Mouse (Mus musculus) brain, embryonic 18.5 days (tissue): ENCODE results near the gene Dlx4.

Experiments
- DNase-seq: peaks from one replicate; pipeline ENCODE4 v3.0.0-alpha.2; 2012; ENCODE audit warnings: low read depth, low spot score

Dlx4 gene

GRCm38 (mm10) chr11:95104266-95104665 is 41.8 kb downstream of the Dlx4 start:
- DNase-seq: no peak

- DNase-seq: no peak
Measured at GRCm38 (mm10) chr11:95102161-95102904, 43.7 kb downstream of the Dlx4 start.

- no peak for DNase-seq
Measured at GRCm38 (mm10) chr11:95101071-95101788, 44.8 kb downstream of the Dlx4 start.

GRCm38 (mm10) chr11:95100393-95100792 is 45.7 kb downstream of the Dlx4 start:
- no peak for DNase-seq

GRCm38 (mm10) chr11:95098346-95099095 is 47.5 kb downstream of the Dlx4 start:
- no peak for DNase-seq

- no peak for DNase-seq
Measured at GRCm38 (mm10) chr11:95097889-95098288, 48.2 kb downstream of the Dlx4 start.

- no peak for DNase-seq
Measured at GRCm38 (mm10) chr11:95096608-95097373, 49.3 kb downstream of the Dlx4 start.

GRCm38 (mm10) chr11:95095596-95095995 is 50.5 kb downstream of the Dlx4 start:
- no peak for DNase-seq

GRCm38 (mm10) chr11:95093077-95093476 is 53.0 kb downstream of the Dlx4 start:
- no peak for DNase-seq
